Mouse (Mus musculus) intestine, postnatal 0 days (tissue): ENCODE data around the gene Urod. TPM values are rescaled to one million over a fixed set of nuclear protein-coding genes. Genes with fewer than 3 reads are reported as not detected.
A peak's percentile ranks its signal among the peaks of the same experiment; 100 is the strongest.

ENCODE experiments used
- ATAC-seq: fragments of 200-750 bp; cut with Nextera tagmentation; 2 replicates; pipeline ENCODE4 v1.8.0; 2017; ENCODE audit warnings: mild to moderate bottlenecking, moderate TSS enrichment, moderate library complexity
- H3K27ac ChIP-seq: fragments of 300-500 bp; sonication (generic); 2 replicates; pipeline ENCODE4 v1.5.1; 2014; ENCODE audit warnings: mild to moderate bottlenecking, low read depth, low read length, moderate library complexity
- H3K27me3 ChIP-seq: fragments of 300-500 bp; sonication (generic); replicated peaks from 2 replicates; pipeline ENCODE4 v1.6.1; 2014; ENCODE audit warnings: low read length, mixed read lengths; ENCODE audit not compliant: control insufficient read depth, insufficient read depth
- H3K36me3 ChIP-seq: fragments of 300-500 bp; sonication (generic); 2 replicates; pipeline ENCODE4 v1.6.1; 2014; ENCODE audit warnings: mild to moderate bottlenecking, moderate library complexity; ENCODE audit not compliant: control insufficient read depth, insufficient read depth
- H3K4me1 ChIP-seq: fragments of 300-500 bp; sonication (generic); replicated peaks from 2 replicates; pipeline ENCODE4 v1.6.1; 2014; ENCODE audit warnings: antibody characterized with exemption, low read length, mixed read lengths; ENCODE audit not compliant: control insufficient read depth, insufficient read depth
- H3K4me2 ChIP-seq: fragments of 300-500 bp; sonication (generic); replicated peaks from 2 replicates; pipeline ENCODE4 v1.6.1; 2014; ENCODE audit warnings: low read depth, mild to moderate bottlenecking, moderate library complexity
- H3K4me3 ChIP-seq: fragments of 300-500 bp; sonication (generic); 2 replicates; pipeline ENCODE4 v1.5.1; 2014; ENCODE audit warnings: low read depth, low read length
- H3K9ac ChIP-seq: fragments of 300-500 bp; sonication (generic); 2 replicates; pipeline ENCODE4 v1.6.1; 2014; ENCODE audit warnings: mild to moderate bottlenecking, low read depth, low read length
- H3K9me3 ChIP-seq: fragments of 300-500 bp; sonication (generic); 2 replicates; pipeline ENCODE4 v1.6.1; 2016; ENCODE audit warnings: mixed run types; ENCODE audit not compliant: control insufficient read depth
- CTCF ChIP-seq: sonication (generic); IDR thresholded peaks from 2 replicates; pipeline ENCODE4 v1.5.1; 2016; ENCODE audit warnings: low read depth, mild to moderate bottlenecking, control low read depth, antibody characterized with exemption, moderate library complexity
- WGBS: fragments of 180-500 bp; shearing (Covaris S2); extraction: QIAGEN DNeasy Blood & Tissue Kit; methylation state at CpG from one replicate; pipeline ENCODE4 v1.1.7; 2014; 5-methylcytosine and 5-hydroxymethylcytosine counted together
- polyA plus RNA-seq: library from polyadenylated mRNA; unstranded; fragments of >200 nt; fragmentation: Nextera tagmentation; extraction: Ambion mirVana; gene quantifications from 2 replicates; pipeline ENCODE4 v1.2.1, GENCODE M21; 2015

Gene Urod
- polyA plus RNA-seq, 1 experiment from 2014 or later: 53.9 TPM

- no peak overlapping the region for H3K4me2 ChIP-seq
- no peaks in the 10 kb centered on the region for H3K4me1 ChIP-seq
- 70% methylated on average over 3 of the region's 3 CpGs for WGBS
- no peak overlapping the region for H3K4me3 ChIP-seq
- H3K27me3 ChIP-seq: no peaks in the 10 kb centered on the region
- TF ChIP-seq CTCF: no peak
- no peak for ATAC-seq
- H3K9me3 ChIP-seq: no peaks in the 10 kb centered on the region
- H3K27ac ChIP-seq: no peak overlapping the region
- no peak overlapping the region for H3K9ac ChIP-seq
- H3K36me3 ChIP-seq: peaks cover 27% of the 10 kb centered on the region
Measured at GRCm38 (mm10) chr4:117007058-117007457, 12.8 kb upstream of the Urod start.

- Histone ChIP-seq H3K27me3 (no peaks in the 10 kb centered on the region), H3K4me3 (no peak overlapping the region), H3K27ac (no peak overlapping the region), H3K36me3 (peaks cover 40% of the 10 kb centered on the region), H3K4me2 (no peak overlapping the region), H3K9ac (no peak overlapping the region), H3K9me3 (no peaks in the 10 kb centered on the region), H3K4me1 (no peaks in the 10 kb centered on the region)
- no peak for ATAC-seq
- peak; percentile 10; the same call in 1 of the 2 replicates for TF ChIP-seq CTCF
- WGBS: 72% methylated on average over 7 of the region's 7 CpGs
Measured at GRCm38 (mm10) chr4:117005611-117006400, 11.6 kb upstream of the Urod start.

GRCm38 (mm10) chr4:117004649-117005048, 10.4 kb upstream of the Urod start:
- Histone ChIP-seq H3K4me1 (no peaks in the 10 kb centered on the region), H3K4me2 (no peak overlapping the region), H3K36me3 (peaks cover 50% of the 10 kb centered on the region), H3K4me3 (no peak overlapping the region), H3K27ac (no peak overlapping the region), H3K27me3 (no peaks in the 10 kb centered on the region), H3K9ac (no peak overlapping the region), H3K9me3 (no peaks in the 10 kb centered on the region)
- 90% methylated on average over 4 of the region's 4 CpGs for WGBS
- no peak for ATAC-seq
- TF ChIP-seq CTCF: no peak

- no peaks in the 10 kb centered on the region for H3K9me3 ChIP-seq
- H3K27ac ChIP-seq: no peak overlapping the region
- no peaks in the 10 kb centered on the region for H3K4me1 ChIP-seq
- no peak overlapping the region for H3K9ac ChIP-seq
- no peaks in the 10 kb centered on the region for H3K27me3 ChIP-seq
- 57% methylated on average over 38 of the region's 38 CpGs for WGBS
- no peak overlapping the region for H3K4me2 ChIP-seq
- H3K36me3 ChIP-seq: peaks cover 67% of the 10 kb centered on the region
- no peak overlapping the region for H3K4me3 ChIP-seq
- peak; percentile 90 for TF ChIP-seq CTCF
- peak; percentile 61 for ATAC-seq
Measured at GRCm38 (mm10) chr4:117002543-117003521, 8.6 kb upstream of the Urod start.

GRCm38 (mm10) chr4:117001957-117002356, 7.7 kb upstream of the Urod start:
- Histone ChIP-seq H3K9me3 (no peaks in the 10 kb centered on the region), H3K27me3 (no peaks in the 10 kb centered on the region), H3K4me1 (no peaks in the 10 kb centered on the region), H3K4me3 (no peak overlapping the region), H3K9ac (no peak overlapping the region), H3K4me2 (no peak overlapping the region), H3K27ac (no peak overlapping the region), H3K36me3 (peaks cover 73% of the 10 kb centered on the region)
- no peak for ATAC-seq
- no peak for TF ChIP-seq CTCF
- WGBS: 93% methylated on average over 16 of the region's 16 CpGs

GRCm38 (mm10) chr4:116999513-117000154, 5.4 kb upstream of the Urod start:
- Histone ChIP-seq H3K9me3 (no peaks in the 10 kb centered on the region), H3K27me3 (no peaks in the 10 kb centered on the region), H3K4me2 (no peak overlapping the region), H3K27ac (no peak overlapping the region), H3K4me3 (no peak overlapping the region), H3K4me1 (peaks cover 4% of the 10 kb centered on the region), H3K36me3 (peaks cover 76% of the 10 kb centered on the region), H3K9ac (no peak overlapping the region)
- 94% methylated on average over 17 of the region's 17 CpGs for WGBS
- no peak for ATAC-seq
- TF ChIP-seq CTCF: no peak
